Mouse (Mus musculus): ENCODE measurements around the gene Nono. TPM values are rescaled to one million over a fixed set of nuclear protein-coding genes. Genes with fewer than 3 reads are reported as not detected.
"Not testable (repeated sequence)": the region's sequence is repeated elsewhere in the genome, so short reads cannot be mapped to it uniquely, and the experiment has no call there.

The Nono gene
- polyA plus RNA-seq, 1 experiment = 16.3 TPM

- peak overlapping the region; percentile 93 for H3K4me3 ChIP-seq (ENCODE audit: control insufficient read depth, low read depth, low read length)
- no peaks in the 10 kb centered on the region for H3K27me3 ChIP-seq (ENCODE audit: control insufficient read depth, insufficient read depth, low read length)
- TF ChIP-seq POLR2A (IDR thresholded peaks at IDR 0.05; ENCODE audit: control insufficient read depth, low read depth, low read length) = no peak
- TF ChIP-seq CTCF (IDR thresholded peaks at IDR 0.05; ENCODE audit: control insufficient read depth, insufficient read depth, insufficient replicate concordance, low read depth, low read length) = no peak
- H3K4me1 ChIP-seq (ENCODE audit: control insufficient read depth, insufficient read depth, low read length) = no peaks in the 10 kb centered on the region; the same call in 1 of the 2 replicates
- no peaks in the 10 kb centered on the region for H3K36me3 ChIP-seq (ENCODE audit: control insufficient read depth, insufficient read depth, low read length)
- peak overlapping the region; percentile 85 for H3K27ac ChIP-seq (ENCODE audit: control insufficient read depth, insufficient read depth, low read depth, low read length)
Observed at GRCm38 (mm10) chrX:101429976-101430375, 858 bp downstream of the Nono start.

GRCm38 (mm10) chrX:101448886-101449475 lies 19.9 kb downstream of the Nono start, which contains the start of gene Itgb1bp2:
Gene Itgb1bp2 (plus strand): TSS chrX:101449088.
- H3K27me3 ChIP-seq (ENCODE audit: control insufficient read depth, insufficient read depth, low read length) = no peaks in the 10 kb centered on the region
- H3K36me3 ChIP-seq (ENCODE audit: control insufficient read depth, insufficient read depth, low read length) = no peaks in the 10 kb centered on the region
- H3K4me1 ChIP-seq (ENCODE audit: control insufficient read depth, insufficient read depth, low read length) = no peaks in the 10 kb centered on the region
- no peak within 1 kb of the TSS for H3K4me3 ChIP-seq (ENCODE audit: control insufficient read depth, low read depth, low read length)
- no peak for TF ChIP-seq CTCF (IDR thresholded peaks at IDR 0.05; ENCODE audit: control insufficient read depth, insufficient read depth, insufficient replicate concordance, low read depth, low read length)
- no peak within 1 kb of the TSS for H3K27ac ChIP-seq (ENCODE audit: control insufficient read depth, insufficient read depth, low read depth, low read length)

- TF ChIP-seq POLR2A (IDR thresholded peaks at IDR 0.05; ENCODE audit: control insufficient read depth, low read depth, low read length) (no peak), CTCF (IDR thresholded peaks at IDR 0.05; ENCODE audit: control insufficient read depth, insufficient read depth, insufficient replicate concordance, low read depth, low read length) (no peak)
- H3K4me1 ChIP-seq (ENCODE audit: control insufficient read depth, insufficient read depth, low read length) = no peaks in the 10 kb centered on the region
- H3K27me3 ChIP-seq (ENCODE audit: control insufficient read depth, insufficient read depth, low read length) = no peaks in the 10 kb centered on the region
- no peak overlapping the region for H3K27ac ChIP-seq (ENCODE audit: control insufficient read depth, insufficient read depth, low read depth, low read length)
- no peak overlapping the region for H3K4me3 ChIP-seq (ENCODE audit: control insufficient read depth, low read depth, low read length)
- H3K36me3 ChIP-seq (ENCODE audit: control insufficient read depth, insufficient read depth, low read length) = no peaks in the 10 kb centered on the region
Observed at GRCm38 (mm10) chrX:101451147-101451546, 22.0 kb downstream of the Nono start.

DNA sequence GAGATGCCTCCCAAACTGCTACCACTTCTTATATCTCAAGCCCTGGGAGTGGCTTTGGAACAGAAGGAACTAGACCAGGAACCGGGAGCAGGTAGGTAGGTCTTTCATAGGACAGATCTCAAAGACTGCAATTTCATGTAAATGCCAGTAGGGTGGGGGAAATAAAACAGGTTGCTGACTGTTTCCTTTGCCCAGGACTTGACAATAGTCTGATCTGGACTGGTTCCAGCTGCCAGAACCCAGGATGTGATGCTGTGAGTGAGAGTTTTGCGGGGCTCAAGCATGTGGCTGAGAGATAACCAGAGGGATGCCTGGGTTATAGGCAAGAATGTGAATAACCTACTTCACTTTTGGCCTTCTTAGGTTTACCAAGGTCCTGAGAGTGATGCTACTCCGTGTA lies 22.5 kb downstream of the Nono start:
- H3K27ac ChIP-seq (ENCODE audit: control insufficient read depth, insufficient read depth, low read depth, low read length) = no peak overlapping the region
- no peak overlapping the region for H3K4me3 ChIP-seq (ENCODE audit: control insufficient read depth, low read depth, low read length)
- TF ChIP-seq CTCF (IDR thresholded peaks at IDR 0.05; ENCODE audit: control insufficient read depth, insufficient read depth, insufficient replicate concordance, low read depth, low read length) = no peak
- TF ChIP-seq POLR2A (IDR thresholded peaks at IDR 0.05; ENCODE audit: control insufficient read depth, low read depth, low read length) = no peak
- H3K4me1 ChIP-seq (ENCODE audit: control insufficient read depth, insufficient read depth, low read length) = no peaks in the 10 kb centered on the region
- H3K36me3 ChIP-seq (ENCODE audit: control insufficient read depth, insufficient read depth, low read length) = no peaks in the 10 kb centered on the region
- no peaks in the 10 kb centered on the region for H3K27me3 ChIP-seq (ENCODE audit: control insufficient read depth, insufficient read depth, low read length)

GRCm38 (mm10) chrX:101472202-101472601 lies 43.1 kb downstream of the Nono start:
- H3K4me3 ChIP-seq (ENCODE audit: control insufficient read depth, low read depth, low read length) = no peak overlapping the region
- H3K27me3 ChIP-seq (ENCODE audit: control insufficient read depth, insufficient read depth, low read length) = no peaks in the 10 kb centered on the region
- H3K4me1 ChIP-seq (ENCODE audit: control insufficient read depth, insufficient read depth, low read length) = no peaks in the 10 kb centered on the region
- no peaks in the 10 kb centered on the region for H3K36me3 ChIP-seq (ENCODE audit: control insufficient read depth, insufficient read depth, low read length)
- H3K27ac ChIP-seq (ENCODE audit: control insufficient read depth, insufficient read depth, low read depth, low read length) = no peak overlapping the region
- TF ChIP-seq POLR2A (IDR thresholded peaks at IDR 0.05; ENCODE audit: control insufficient read depth, low read depth, low read length) (no peak), CTCF (IDR thresholded peaks at IDR 0.05; ENCODE audit: control insufficient read depth, insufficient read depth, insufficient replicate concordance, low read depth, low read length) (no peak)

DNA sequence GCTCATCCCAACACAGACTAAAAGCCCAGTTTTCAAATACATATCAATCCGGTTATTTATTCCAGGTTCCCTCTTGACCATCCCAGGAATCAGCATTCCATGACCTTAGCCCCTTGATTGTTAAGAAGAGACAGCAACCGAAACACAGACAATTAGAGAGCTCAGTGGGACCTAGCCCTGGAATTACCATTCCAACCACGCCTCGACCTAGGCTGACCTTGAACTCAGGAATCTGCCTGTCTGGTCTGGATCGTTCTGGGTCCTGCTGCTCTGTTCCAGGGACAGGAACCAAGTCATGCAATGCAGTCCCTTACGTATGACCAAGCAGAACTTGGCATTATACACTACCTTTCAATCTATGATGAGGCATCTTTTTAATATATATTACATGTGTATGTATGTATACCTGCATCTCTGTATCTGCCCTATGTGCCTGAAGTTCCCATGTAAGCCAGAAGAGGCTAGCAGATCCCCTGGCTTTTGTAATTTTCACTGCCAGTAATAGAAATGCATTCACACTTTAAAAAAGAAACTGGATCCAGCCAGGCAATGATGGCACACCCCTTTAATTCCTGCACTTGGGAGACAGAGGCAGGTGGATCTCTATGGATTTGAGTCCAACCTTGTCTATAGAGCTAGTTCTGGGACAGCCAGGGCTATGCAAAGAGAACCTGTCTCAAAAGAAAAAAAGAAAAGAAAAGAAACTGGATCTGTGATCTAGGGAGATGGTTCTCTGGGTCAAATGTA lies 52.7 kb downstream of the Nono start:
- H3K4me3 ChIP-seq (ENCODE audit: control insufficient read depth, low read depth, low read length) = no peak overlapping the region
- H3K36me3 ChIP-seq (ENCODE audit: control insufficient read depth, insufficient read depth, low read length) = no peaks in the 10 kb centered on the region
- no peak overlapping the region for H3K27ac ChIP-seq (ENCODE audit: control insufficient read depth, insufficient read depth, low read depth, low read length)
- no peaks in the 10 kb centered on the region for H3K4me1 ChIP-seq (ENCODE audit: control insufficient read depth, insufficient read depth, low read length)
- TF ChIP-seq CTCF (IDR thresholded peaks at IDR 0.05; ENCODE audit: control insufficient read depth, insufficient read depth, insufficient replicate concordance, low read depth, low read length) (no peak), POLR2A (IDR thresholded peaks at IDR 0.05; ENCODE audit: control insufficient read depth, low read depth, low read length) (no peak)
- H3K27me3 ChIP-seq (ENCODE audit: control insufficient read depth, insufficient read depth, low read length) = no peaks in the 10 kb centered on the region

GRCm38 (mm10) chrX:101486487-101487152 lies 57.5 kb downstream of the Nono start:
- peak; percentile 85; the same call in 1 of the 2 replicates for TF ChIP-seq CTCF (IDR thresholded peaks at IDR 0.05; ENCODE audit: control insufficient read depth, insufficient read depth, insufficient replicate concordance, low read depth, low read length)
- H3K4me1 ChIP-seq (ENCODE audit: control insufficient read depth, insufficient read depth, low read length); H3K27me3 ChIP-seq (ENCODE audit: control insufficient read depth, insufficient read depth, low read length); H3K36me3 ChIP-seq (ENCODE audit: control insufficient read depth, insufficient read depth, low read length); H3K4me3 ChIP-seq (ENCODE audit: control insufficient read depth, low read depth, low read length); H3K27ac ChIP-seq (ENCODE audit: control insufficient read depth, insufficient read depth, low read depth, low read length): not testable (repeated sequence)

Other genes starting within 250 kb of the Nono start
- 3.7 and 4.7 TPM in 2 replicates for gene Snx12, start 206.8 kb upstream of the Nono start, polyA plus RNA-seq (2012; rRNA removed)
- 7.0 and 7.3 TPM in 2 replicates for gene Foxo4, start 174.8 kb upstream of the Nono start, polyA plus RNA-seq (2012; rRNA removed)
- 45.9 and 68.4 TPM in 2 replicates for gene Gm614, start 165.3 kb upstream of the Nono start, polyA plus RNA-seq (2012; rRNA removed)
- 0.44 and 0.69 TPM in 2 replicates for gene Il2rg, start 161.1 kb upstream of the Nono start, polyA plus RNA-seq (2012; rRNA removed)
- gene Gm20489, start 160.3 kb upstream of the Nono start, polyA plus RNA-seq (2012; rRNA removed) = not detected in 2 replicates
- gene Med12, start 155.3 kb upstream of the Nono start, polyA plus RNA-seq (2012; rRNA removed) = 40.2 and 47.1 TPM in 2 replicates
- 0.22 and 0.31 TPM in 2 replicates for gene Nlgn3, start 130.2 kb upstream of the Nono start, polyA plus RNA-seq (2012; rRNA removed)
- gene Gjb1, start 52.9 kb upstream of the Nono start, polyA plus RNA-seq (2012; rRNA removed) = 0.69 TPM in 1 of 2 replicates, not detected in the other
- gene Zmym3, start 8.5 kb upstream of the Nono start, polyA plus RNA-seq (2012; rRNA removed) = 38.6 and 43.4 TPM in 2 replicates
- 0.11 TPM in 1 of 2 replicates, not detected in the other for gene Itgb1bp2, start 19.8 kb downstream of the Nono start, polyA plus RNA-seq (2012; rRNA removed)
- 2.4 and 2.7 TPM in 2 replicates for gene Taf1, start 103.4 kb downstream of the Nono start, polyA plus RNA-seq (2012; rRNA removed)
- gene Ogt, start 210.7 kb downstream of the Nono start, polyA plus RNA-seq (2012; rRNA removed) = 21.0 and 24.0 TPM in 2 replicates

Measured in testis, adult 2 months (tissue).